Mouse (Mus musculus): ENCODE data around the gene Krtap28-10.

DNA sequence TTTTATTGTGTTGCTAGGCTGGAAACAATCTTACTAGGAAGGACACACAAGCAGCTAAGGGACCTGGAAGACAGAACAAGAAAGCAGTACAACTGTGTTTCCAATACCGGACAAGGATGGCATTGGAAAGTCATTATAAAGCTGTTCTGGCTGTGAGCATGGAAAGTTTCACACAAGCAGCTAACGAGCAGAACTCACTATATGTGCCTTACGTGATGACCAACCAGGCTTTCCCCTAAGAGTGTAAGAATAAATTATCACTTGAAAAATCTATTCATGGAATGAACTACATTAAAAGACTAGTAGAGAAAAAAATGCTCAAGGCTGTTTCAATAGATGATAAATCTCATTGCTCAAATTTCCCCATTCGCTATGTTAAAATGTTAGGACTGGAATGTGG is 24.3 kb upstream of the Krtap28-10 start:
- TF ChIP-seq CTCF (IDR thresholded peaks at IDR 0.05; ENCODE audit: insufficient read depth, low read depth, low read length) (no peak), POLR2A (IDR thresholded peaks at IDR 0.05; ENCODE audit: insufficient read depth, low read depth, low read length) (no peak)
